Comparison of ENCODE assay signal across 10 mouse cellular contexts in the genomic region with DNA sequence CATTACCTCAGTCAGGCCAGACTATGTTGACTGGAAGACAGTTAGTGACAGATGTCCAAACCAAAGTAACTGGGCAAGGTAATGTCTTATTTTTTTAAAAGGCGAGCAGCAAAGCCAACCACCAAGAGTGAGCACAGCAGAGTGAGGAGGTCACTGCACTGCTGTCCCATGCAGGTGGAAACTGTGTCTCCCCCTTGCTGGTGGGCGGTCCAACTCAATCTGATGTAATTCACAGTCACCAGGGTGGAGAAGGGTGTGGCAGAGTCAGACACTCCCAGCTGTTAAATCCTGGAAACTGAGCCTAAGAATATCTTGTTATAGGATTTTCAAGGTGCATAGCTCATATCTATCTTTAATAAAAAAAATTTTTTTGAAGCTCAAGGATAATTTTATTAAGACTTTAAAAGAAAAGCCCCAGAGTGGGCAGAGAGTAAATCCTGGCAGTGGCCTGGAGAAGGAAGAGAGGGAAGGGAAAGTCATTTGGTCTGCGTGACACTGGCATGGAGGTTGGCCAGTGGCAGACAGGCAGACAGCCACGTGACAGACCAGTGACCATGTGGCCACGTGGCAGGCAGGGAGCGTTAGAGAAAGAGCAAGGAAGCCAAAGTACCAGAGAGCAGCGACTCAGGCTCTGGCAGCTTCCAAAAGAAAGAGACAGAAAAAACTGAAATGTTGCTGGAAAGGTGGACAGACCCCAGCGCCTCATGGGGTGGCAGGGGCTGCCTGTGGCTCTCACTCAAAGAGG. TPM values are rescaled to one million over a fixed set of nuclear protein-coding genes. Genes with fewer than 3 reads are reported as not detected.
DNase-seq lines count a peak whose midpoint lies in the region; ATAC-seq and TF ChIP-seq lines count a peak whose summit lies in the region.
"Had no signal": no experiment of that assay in that cellular context is flagged by ENCODE, and none has a peak within 500 bp of the region (broad histone marks: within the 10 kb centered on the region; RNA-seq: fewer than 3 reads in every experiment).

No protein-coding gene starts in this region.

- no peaks in the 10 kb centered on the region for H3K27me3 ChIP-seq in thymus, adult 2 months (ENCODE audit: control insufficient read depth, insufficient read depth, low read length)
- no peaks in the 10 kb centered on the region for H3K27me3 ChIP-seq in forebrain, embryonic 15.5 days

- no peak overlapping the region for H3K4me2 ChIP-seq in forebrain, embryonic 15.5 days (replicated peaks)

- no peak overlapping the region for H3K27ac ChIP-seq in thymus, adult 2 months (ENCODE audit: control insufficient read depth, insufficient read depth, low read length)
- H3K27ac ChIP-seq in forebrain, embryonic 15.5 days (replicated peaks), result no peak overlapping the region
- H3K27ac ChIP-seq: liver, embryonic 14.5 days had no signal

- ATAC-seq in megakaryocyte, adult 5-6 weeks (ENCODE audit: poor library complexity, severe bottlenecking), result peak; percentile 62
- no peak for ATAC-seq in forebrain, embryonic 15.5 days (replicated peaks)

- no peak for TF ChIP-seq CTCF in thymus, adult 2 months (IDR thresholded peaks at IDR 0.05; ENCODE audit: borderline replicate concordance, control insufficient read depth, extremely low read depth, insufficient read depth, low read length, poor library complexity)

- H3K9me3 ChIP-seq in forebrain, embryonic 15.5 days, result no peaks in the 10 kb centered on the region

- peak; percentile 48 for DNase-seq in left cerebral cortex, postnatal 4 days
- DNase-seq in left cerebral cortex, postnatal 36 days (ENCODE audit: low spot score in 2 of 2), result no peak
- peak; percentile 59 for DNase-seq in adrenal gland, postnatal 25 days
- peak; percentile 28 for DNase-seq in gastrocnemius, postnatal 25 days
- no peak for DNase-seq in thymus, adult 2 months
- DNase-seq in retina, postnatal 1 day, result no peak

- peaks cover 30% of the 10 kb centered on the region for H3K4me1 ChIP-seq in thymus, adult 2 months (replicated peaks; ENCODE audit: control insufficient read depth, insufficient read depth, low read length)
- no peaks in the 10 kb centered on the region for H3K4me1 ChIP-seq in forebrain, embryonic 15.5 days

- 91% methylated on average over 8 of the region's 8 CpGs for WGBS in thymus, adult 2 months
- 77% methylated on average over 8 of the region's 8 CpGs for WGBS in forebrain, embryonic 15.5 days

- TF ChIP-seq POLR2A in thymus, adult 2 months (IDR thresholded peaks at IDR 0.05; ENCODE audit: control insufficient read depth, extremely low read depth, insufficient read depth, low read length, poor library complexity), result no peak

- no peak overlapping the region for H3K9ac ChIP-seq in forebrain, embryonic 15.5 days (replicated peaks)
- H3K9ac ChIP-seq: liver, embryonic 14.5 days had no signal

- no peak overlapping the region for H3K4me3 ChIP-seq in thymus, adult 2 months (ENCODE audit: control insufficient read depth, insufficient read depth, low read length)
- no peak overlapping the region for H3K4me3 ChIP-seq in forebrain, embryonic 15.5 days

- intact Hi-C loops in left cerebral cortex, postnatal 4 days (cut with DNase I), result no loop called here
- intact Hi-C loops in left cerebral cortex, postnatal 36 days (cut with DNase I), result no loop called here

- no peaks in the 10 kb centered on the region for H3K36me3 ChIP-seq in thymus, adult 2 months (ENCODE audit: control insufficient read depth, insufficient read depth, low read length)
- H3K36me3 ChIP-seq in forebrain, embryonic 15.5 days, result no peaks in the 10 kb centered on the region

RNA-seq across cellular contexts. Expression of a gene that starts 19.6 kb away (rescaled TPM):
- total RNA-seq in left cerebral cortex, postnatal 4 days (2021), result not detected
- not detected for total RNA-seq in left cerebral cortex, postnatal 36 days (2021)
- total RNA-seq in adrenal gland, postnatal 25 days (2021), result 0.79 TPM in 1 of 2 replicates, not detected in the other
- total RNA-seq in gastrocnemius, postnatal 25 days (2021), result under 1 TPM; 0.43 to 0.51 TPM
- total RNA-seq in megakaryocyte, adult 5-6 weeks (2015), result 3.2 and 5.9 TPM in 2 replicates
- 3.5 and 3.6 TPM in 2 replicates for total RNA-seq in megakaryocyte, adult 5-6 weeks (2017)
- polyA plus RNA-seq in thymus, adult 2 months (2012; rRNA removed), result 1,056 and 1,075 TPM in 2 replicates
- polyA plus RNA-seq in forebrain, embryonic 15.5 days (2015; fragmentation: Nextera tagmentation; extraction: Ambion mirVana), result 1.3 and 2.3 TPM in 2 replicates

RNA-seq across cellular contexts. Expression of a gene that starts 24.7 kb away (rescaled TPM):
- 1 to 10 TPM; 1.7 to 1.9 TPM for total RNA-seq in left cerebral cortex, postnatal 4 days (2021)
- total RNA-seq in left cerebral cortex, postnatal 36 days (2021), result 1 to 10 TPM; 3.7 to 4.9 TPM
- 7.6 and 9.8 TPM in 2 replicates for total RNA-seq in adrenal gland, postnatal 25 days (2021)
- 1 to 10 TPM; 1.4 to 2.6 TPM for total RNA-seq in gastrocnemius, postnatal 25 days (2021)
- total RNA-seq in megakaryocyte, adult 5-6 weeks (2015), result 6.6 and 8.8 TPM in 2 replicates
- 19.2 and 21.2 TPM in 2 replicates for total RNA-seq in megakaryocyte, adult 5-6 weeks (2017)
- 64.2 and 67.6 TPM in 2 replicates for polyA plus RNA-seq in thymus, adult 2 months (2012; rRNA removed)
- polyA plus RNA-seq in forebrain, embryonic 15.5 days (2015; fragmentation: Nextera tagmentation; extraction: Ambion mirVana), result 3.0 and 3.2 TPM in 2 replicates

RNA-seq across cellular contexts. Expression of a gene that starts 29.4 kb away (rescaled TPM):
- total RNA-seq in left cerebral cortex, postnatal 4 days (2021), result not detected
- not detected for total RNA-seq in left cerebral cortex, postnatal 36 days (2021)
- total RNA-seq in adrenal gland, postnatal 25 days (2021), result not detected in 2 replicates
- total RNA-seq in gastrocnemius, postnatal 25 days (2021), result not detected
- total RNA-seq in megakaryocyte, adult 5-6 weeks (2015), result not detected in 2 replicates
- not detected in 2 replicates for total RNA-seq in megakaryocyte, adult 5-6 weeks (2017)
- 0.15 and 0.84 TPM in 2 replicates for polyA plus RNA-seq in thymus, adult 2 months (2012; rRNA removed)
- not detected in 2 replicates for polyA plus RNA-seq in forebrain, embryonic 15.5 days (2015; fragmentation: Nextera tagmentation; extraction: Ambion mirVana)
- total RNA-seq: hematopoietic stem cell, adult 5-6 weeks had no signal
- polyA plus RNA-seq: liver, embryonic 14.5 days had no signal

RNA-seq across cellular contexts. Expression of a gene that starts 41.0 kb away (rescaled TPM):
- 10 to 100 TPM in 1 of 2 experiments, 1 to 10 TPM in 1; 7.0 to 10.2 TPM for total RNA-seq in left cerebral cortex, postnatal 4 days (2021)
- total RNA-seq in left cerebral cortex, postnatal 36 days (2021), result 100 to 1,000 TPM; 101 to 114 TPM
- 81.4 and 102 TPM in 2 replicates for total RNA-seq in adrenal gland, postnatal 25 days (2021)
- 10 to 100 TPM; 17.5 to 19.2 TPM for total RNA-seq in gastrocnemius, postnatal 25 days (2021)
- 12.6 and 13.9 TPM in 2 replicates for total RNA-seq in megakaryocyte, adult 5-6 weeks (2015)
- total RNA-seq in megakaryocyte, adult 5-6 weeks (2017), result 7.9 and 8.9 TPM in 2 replicates
- 372 and 423 TPM in 2 replicates for polyA plus RNA-seq in thymus, adult 2 months (2012; rRNA removed)
- 5.6 and 6.0 TPM in 2 replicates for polyA plus RNA-seq in forebrain, embryonic 15.5 days (2015; fragmentation: Nextera tagmentation; extraction: Ambion mirVana)

RNA-seq across cellular contexts. Expression of a gene that starts 57.3 kb away (rescaled TPM):
- 10 to 100 TPM in 1 of 2 experiments, 1 to 10 TPM in 1; 9.6 to 10.7 TPM for total RNA-seq in left cerebral cortex, postnatal 4 days (2021)
- total RNA-seq in left cerebral cortex, postnatal 36 days (2021), result 1 to 10 TPM; 7.4 to 8.4 TPM
- 78.7 and 91.8 TPM in 2 replicates for total RNA-seq in adrenal gland, postnatal 25 days (2021)
- 10 to 100 TPM; 21.2 to 21.7 TPM for total RNA-seq in gastrocnemius, postnatal 25 days (2021)
- 30.0 and 30.6 TPM in 2 replicates for total RNA-seq in megakaryocyte, adult 5-6 weeks (2015)
- 57.1 and 59.9 TPM in 2 replicates for total RNA-seq in megakaryocyte, adult 5-6 weeks (2017)
- 29.3 and 30.6 TPM in 2 replicates for polyA plus RNA-seq in thymus, adult 2 months (2012; rRNA removed)
- 10.8 and 11.5 TPM in 2 replicates for polyA plus RNA-seq in forebrain, embryonic 15.5 days (2015; fragmentation: Nextera tagmentation; extraction: Ambion mirVana)

Comparison
In these comparisons a context has a peak if more than half of its experiments do, and no peak if none do; other contexts are left out.
1. DNase-seq: peak in left cerebral cortex, postnatal 4 days (single experiment), adrenal gland, postnatal 25 days (single experiment) and gastrocnemius, postnatal 25 days (single experiment); none in left cerebral cortex, postnatal 36 days (0 of 2), thymus, adult 2 months (single experiment) and retina, postnatal 1 day (single experiment).